Mouse (Mus musculus) frontal cortex, adult 2 months (tissue): ENCODE results near the gene Ankrd33. TPM values are rescaled to one million over a fixed set of nuclear protein-coding genes. Genes with fewer than 3 reads are reported as not detected.

Experiments used
- polyA plus RNA-seq: library from polyadenylated mRNA; depleted of rRNA; stranded (reverse); fragments of >200 nt; gene quantifications from 2 replicates; pipeline ENCODE4 v1.2.3, GENCODE M21; 2012; rRNA removed

Gene Ankrd33
- polyA plus RNA-seq, 1 experiment, result not detected

Other genes starting within 250 kb of the Ankrd33 start
- gene Scn8a, start 245.9 kb upstream of the Ankrd33 start, polyA plus RNA-seq, result 81.3 and 89.0 TPM in 2 replicates
- not detected in 2 replicates for gene Gm47841, start 68.4 kb upstream of the Ankrd33 start, polyA plus RNA-seq
- 1.2 and 1.3 TPM in 2 replicates for gene Fignl2, start 37.2 kb upstream of the Ankrd33 start, polyA plus RNA-seq
- 20.7 and 22.4 TPM in 2 replicates for gene Acvrl1, start 12.8 kb downstream of the Ankrd33 start, polyA plus RNA-seq
- gene Acvr1b, start 58.3 kb downstream of the Ankrd33 start, polyA plus RNA-seq, result 68.4 and 68.6 TPM in 2 replicates
- gene Grasp, start 108.4 kb downstream of the Ankrd33 start, polyA plus RNA-seq, result 43.9 and 53.5 TPM in 2 replicates
- gene Nr4a1, start 138.5 kb downstream of the Ankrd33 start, polyA plus RNA-seq, result 80.9 and 169 TPM in 2 replicates
- gene Atg101, start 168.5 kb downstream of the Ankrd33 start, polyA plus RNA-seq, result 50.2 and 58.3 TPM in 2 replicates
- 0.27 and 0.52 TPM in 2 replicates for gene 6030408B16Rik, start 177.5 kb downstream of the Ankrd33 start, polyA plus RNA-seq